Mouse (Mus musculus) testis, adult 2 months (tissue): Measurements from ENCODE around the gene Mylk4. TPM values are rescaled to one million over a fixed set of nuclear protein-coding genes. Genes with fewer than 3 reads are reported as not detected.

Experiments used
- H3K27ac ChIP-seq: fragments of 200-500 bp; 2 replicates; pipeline ENCODE4 v1.5.1; 2012; ENCODE audit warnings: low read depth, low read length; ENCODE audit not compliant: control insufficient read depth, insufficient read depth
- H3K27me3 ChIP-seq: fragments of 200-500 bp; 2 replicates; pipeline ENCODE4 v1.6.1; 2012; ENCODE audit warnings: mild to moderate bottlenecking, low read length, moderate library complexity; ENCODE audit not compliant: control insufficient read depth, insufficient read depth
- H3K36me3 ChIP-seq: fragments of 200-500 bp; 2 replicates; pipeline ENCODE4 v1.6.1; 2012; ENCODE audit warnings: mild to moderate bottlenecking, low read length; ENCODE audit not compliant: control insufficient read depth, insufficient read depth
- H3K4me1 ChIP-seq: fragments of 200-500 bp; 2 replicates; pipeline ENCODE4 v1.6.1; 2012; ENCODE audit warnings: low read length; ENCODE audit not compliant: control insufficient read depth, insufficient read depth
- H3K4me3 ChIP-seq: fragments of 200-500 bp; 2 replicates; pipeline ENCODE4 v1.5.1; 2012; ENCODE audit warnings: low read depth, mild to moderate bottlenecking, low read length, moderate library complexity, mixed read lengths; ENCODE audit not compliant: control insufficient read depth
- CTCF ChIP-seq: fragments of 200-500 bp; IDR thresholded peaks from 2 replicates; pipeline ENCODE4 v1.5.1; 2012; ENCODE audit warnings: low read depth, mild to moderate bottlenecking, inconsistent platforms, low read length, moderate library complexity; ENCODE audit not compliant: control insufficient read depth, insufficient read depth, insufficient replicate concordance
- POLR2A ChIP-seq: fragments of 200-500 bp; IDR thresholded peaks from 2 replicates; pipeline ENCODE4 v1.6.1; 2012; ENCODE audit warnings: low read depth, mild to moderate bottlenecking, inconsistent platforms, low read length, moderate library complexity; ENCODE audit not compliant: control insufficient read depth
- polyA plus RNA-seq: library from polyadenylated mRNA; depleted of rRNA; stranded (reverse); fragments of >200 nt; gene quantifications from 2 replicates; pipeline ENCODE4 v1.2.3, GENCODE M21; 2012

The Mylk4 gene
- polyA plus RNA-seq, 1 experiment: 0.56 TPM

DNA sequence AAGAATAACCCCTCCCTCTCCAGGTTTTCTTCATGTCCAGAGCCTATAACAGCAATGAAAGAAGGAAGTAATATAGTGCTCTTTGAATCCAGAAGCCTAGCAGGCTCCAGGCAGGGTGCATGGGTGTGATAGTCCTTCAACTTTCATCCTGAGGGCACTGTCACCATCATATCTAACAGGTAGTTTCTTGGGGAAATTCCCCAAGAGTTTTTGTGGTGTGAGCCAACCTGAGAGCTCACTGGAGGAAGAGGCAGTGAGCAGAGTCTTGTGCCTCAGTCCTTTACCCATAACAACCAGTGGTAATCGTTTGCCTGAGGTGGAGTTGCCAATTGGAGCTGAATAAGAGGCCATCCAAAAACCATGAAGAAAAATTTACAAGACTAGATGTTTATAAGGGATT, 91.2 kb downstream of the Mylk4 start:
- H3K27me3 ChIP-seq: no peaks in the 10 kb centered on the region
- no peak overlapping the region for H3K4me3 ChIP-seq
- H3K27ac ChIP-seq: no peak overlapping the region
- H3K4me1 ChIP-seq: no peaks in the 10 kb centered on the region
- TF ChIP-seq CTCF (no peak), POLR2A (no peak)
- H3K36me3 ChIP-seq: no peaks in the 10 kb centered on the region

DNA sequence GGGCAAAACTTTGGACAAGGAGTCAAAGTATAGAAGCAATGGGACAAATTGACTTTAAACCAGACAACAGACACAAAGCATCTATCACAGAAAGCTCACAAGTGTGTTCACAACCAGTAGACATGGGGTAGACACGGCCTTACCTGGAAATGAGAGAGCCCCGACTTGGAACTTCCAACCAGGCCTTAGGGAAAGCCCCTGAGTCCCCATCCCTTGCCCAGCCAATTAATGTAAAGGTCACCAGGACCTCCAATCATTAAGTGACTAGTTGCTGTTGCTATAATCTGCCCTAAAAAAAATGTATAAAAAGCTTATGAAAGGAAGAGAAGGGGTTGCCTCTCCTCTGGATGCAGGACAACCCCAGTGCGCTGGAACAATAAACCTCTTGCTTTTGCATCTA, 93.5 kb downstream of the Mylk4 start:
- Histone ChIP-seq H3K36me3 (no peaks in the 10 kb centered on the region), H3K4me1 (no peaks in the 10 kb centered on the region), H3K27ac (no peak overlapping the region), H3K27me3 (no peaks in the 10 kb centered on the region), H3K4me3 (no peak overlapping the region)
- TF ChIP-seq POLR2A (no peak), CTCF (no peak)

DNA sequence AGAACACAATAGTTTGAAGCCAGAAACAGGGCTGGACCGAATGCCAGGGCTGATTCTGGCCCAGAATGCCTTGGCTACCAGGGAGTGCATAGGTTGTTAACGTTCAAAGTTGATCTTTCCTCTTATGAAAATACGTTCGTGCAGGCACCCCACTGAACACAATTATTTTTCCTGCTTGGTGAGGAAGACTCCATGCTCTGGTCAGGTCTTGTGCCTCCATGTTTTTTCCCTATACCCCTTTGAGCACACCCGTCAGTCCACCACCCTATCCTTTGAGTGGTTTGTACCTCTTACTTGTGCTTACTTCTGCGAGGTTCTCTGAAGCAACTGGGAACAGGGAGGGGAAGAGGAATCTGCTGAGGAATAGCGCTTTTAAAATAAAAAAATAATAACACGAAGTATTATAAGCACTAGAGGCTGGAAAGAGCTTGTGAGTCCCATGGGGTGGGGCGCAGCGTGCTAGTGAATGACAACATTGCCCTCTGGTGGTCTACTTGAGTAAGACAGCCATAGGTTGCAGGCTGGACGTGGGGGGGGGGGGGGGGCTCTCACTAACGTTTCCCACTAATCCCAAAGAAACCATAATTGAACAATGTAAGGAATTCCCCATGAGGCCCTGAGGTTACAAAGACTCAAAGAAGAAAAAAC, 102.8 kb downstream of the Mylk4 start:
- Histone ChIP-seq H3K4me1 (peaks cover 7% of the 10 kb centered on the region), H3K4me3 (no peak overlapping the region), H3K27me3 (no peaks in the 10 kb centered on the region), H3K36me3 (no peaks in the 10 kb centered on the region), H3K27ac (no peak overlapping the region)
- no peak for TF ChIP-seq POLR2A
- peak; percentile 68; the same call in 1 of the 2 replicates for TF ChIP-seq CTCF

DNA sequence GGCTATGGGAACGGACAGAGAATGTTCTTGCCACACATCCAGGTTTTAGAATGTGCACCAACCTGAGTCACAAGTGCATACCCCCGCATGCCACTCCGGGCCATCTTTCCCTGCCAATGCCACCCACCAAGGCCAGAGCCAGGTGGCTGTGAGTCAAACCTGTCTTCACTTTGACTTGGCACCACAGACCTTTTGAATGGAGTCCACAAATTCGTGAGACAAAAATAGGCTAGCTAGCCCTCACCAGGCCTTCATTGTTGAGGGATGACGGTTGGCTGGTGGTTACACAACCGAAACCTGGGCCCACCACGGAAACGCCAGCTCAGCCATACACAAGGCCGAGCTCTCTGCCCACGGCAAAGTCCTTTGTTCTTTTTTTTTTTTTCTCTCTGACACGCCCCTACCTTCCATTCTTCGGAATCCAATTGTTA, 103.6 kb downstream of the Mylk4 start:
- H3K27ac ChIP-seq: no peak overlapping the region
- H3K4me1 ChIP-seq: peaks cover 7% of the 10 kb centered on the region
- H3K27me3 ChIP-seq: no peaks in the 10 kb centered on the region
- H3K36me3 ChIP-seq: no peaks in the 10 kb centered on the region
- TF ChIP-seq CTCF: no peak
- TF ChIP-seq POLR2A: no peak
- no peak overlapping the region for H3K4me3 ChIP-seq

DNA sequence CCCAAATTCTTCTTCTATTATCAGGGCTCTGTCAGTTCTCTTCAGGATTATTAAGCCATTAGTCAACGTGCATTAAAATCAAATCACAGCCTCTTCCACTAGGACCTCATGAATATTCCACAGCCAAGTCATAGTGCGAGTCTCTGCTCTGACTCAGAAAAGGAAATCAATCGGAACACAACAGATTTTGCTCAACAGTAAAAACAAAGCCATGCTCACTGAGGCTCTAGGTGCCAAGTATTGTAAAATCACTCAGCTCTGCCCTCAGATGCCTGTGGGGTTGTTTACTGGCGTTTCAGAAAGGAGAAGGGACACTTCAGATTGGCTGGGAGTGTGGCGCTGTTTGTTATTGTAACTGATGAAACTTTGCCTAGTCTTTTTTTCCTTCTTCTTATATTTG, 104.8 kb downstream of the Mylk4 start:
- Histone ChIP-seq H3K36me3 (no peaks in the 10 kb centered on the region), H3K27ac (no peak overlapping the region), H3K4me1 (peaks cover 7% of the 10 kb centered on the region), H3K27me3 (no peaks in the 10 kb centered on the region), H3K4me3 (no peak overlapping the region)
- no peak for TF ChIP-seq CTCF
- no peak for TF ChIP-seq POLR2A

DNA sequence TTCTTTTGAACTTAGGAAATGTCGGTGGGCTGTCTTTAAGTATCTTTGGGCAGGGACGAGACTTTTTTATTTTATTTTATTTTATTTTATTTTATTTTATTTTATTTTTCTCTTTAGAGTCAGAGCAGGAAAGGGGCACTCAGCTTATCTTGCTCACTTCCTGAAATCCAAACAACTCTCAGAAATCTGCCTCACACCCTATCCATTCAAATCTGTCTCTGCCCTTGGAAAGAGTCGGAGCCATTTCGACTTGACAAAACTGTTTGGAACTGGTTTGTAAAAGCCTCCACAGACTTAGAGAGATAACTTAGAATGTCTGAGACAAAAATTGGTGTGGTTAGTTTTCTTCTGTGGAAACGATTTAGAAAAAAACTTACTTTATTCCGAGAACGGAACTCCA, 113.0 kb downstream of the Mylk4 start:
- TF ChIP-seq CTCF (no peak), POLR2A (no peak)
- H3K27ac ChIP-seq: no peak overlapping the region
- H3K36me3 ChIP-seq: no peaks in the 10 kb centered on the region
- H3K4me1 ChIP-seq: no peaks in the 10 kb centered on the region; the same call in 1 of the 2 replicates
- no peak overlapping the region for H3K4me3 ChIP-seq
- H3K27me3 ChIP-seq: no peaks in the 10 kb centered on the region

DNA sequence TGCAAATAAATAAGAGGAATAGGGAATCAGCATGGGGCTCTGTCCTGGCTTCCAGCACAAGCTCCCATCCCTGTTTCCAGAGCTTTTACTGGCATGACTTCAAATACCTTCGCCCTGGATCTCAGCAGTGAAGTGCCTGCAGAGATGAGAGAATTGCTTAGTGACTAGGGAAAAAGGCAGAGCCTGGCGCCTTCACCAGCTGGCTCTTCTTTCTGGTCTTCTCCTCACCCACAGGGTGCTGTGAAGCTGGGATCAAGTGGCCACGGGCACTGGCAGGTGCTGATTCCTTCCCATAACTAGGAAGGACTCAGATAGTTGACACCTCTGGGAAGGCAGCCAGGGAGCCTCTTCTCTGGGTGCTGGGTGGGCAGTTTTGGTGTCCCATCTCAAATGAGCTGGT, 115.5 kb downstream of the Mylk4 start:
- H3K27me3 ChIP-seq: no peaks in the 10 kb centered on the region
- H3K36me3 ChIP-seq: no peaks in the 10 kb centered on the region
- no peak overlapping the region for H3K4me3 ChIP-seq
- TF ChIP-seq CTCF: no peak
- no peak overlapping the region for H3K27ac ChIP-seq
- no peaks in the 10 kb centered on the region; the same call in 1 of the 2 replicates for H3K4me1 ChIP-seq
